Mouse (Mus musculus) monocyte, adult 5-6 weeks (primary cell): ENCODE results near the gene P2ry10. TPM values are rescaled to one million over a fixed set of nuclear protein-coding genes. Genes with fewer than 3 reads are reported as not detected.
A peak's percentile ranks its signal among the peaks of the same experiment; 100 is the strongest.
"Not testable (repeated sequence)": the region's sequence is repeated elsewhere in the genome, so short reads cannot be mapped to it uniquely, and the experiment has no call there.

Source experiments
- ATAC-seq: fragments of 153-309, 156-312 bp; replicated peaks from 2 replicates; pipeline ENCODE4 v1.8.0; 2017; ENCODE audit warnings: mild to moderate bottlenecking; ENCODE audit not compliant: low TSS enrichment, insufficient number of reproducible peaks, severe bottlenecking, poor library complexity, low FRiP score
- total RNA-seq: library from RNA; stranded (forward); fragments of 200-1000, 200-491, 200-594 nt; gene quantifications from 3 replicates; pipeline ENCODE4 v1.2.3, GENCODE M21; 2017

The P2ry10 gene
- total RNA-seq: 165 to 239 TPM (median 196 TPM) in 3 replicates

DNA sequence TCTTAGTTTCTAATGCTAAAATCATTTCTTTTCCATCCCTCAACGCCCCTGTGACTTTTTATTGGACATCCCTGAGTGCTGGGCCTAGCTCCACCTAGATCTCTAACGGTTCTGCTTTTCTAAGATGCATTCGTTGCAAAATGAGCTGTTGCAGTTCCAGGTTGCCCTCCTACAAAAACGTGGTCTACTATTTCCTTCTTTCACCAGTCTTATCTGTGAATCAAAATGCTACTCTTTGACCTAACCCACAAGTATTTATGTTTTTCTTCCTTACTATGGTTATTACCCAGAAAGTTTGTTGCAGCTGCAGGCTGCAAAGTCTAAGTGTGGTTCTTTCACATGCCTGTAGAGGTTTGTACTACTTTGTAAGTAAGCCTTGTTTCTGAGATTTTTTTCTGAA, at the start of gene P2ry10:
P2ry10 (plus strand) TSS at position 316 of the 400 bp plus-strand sequence.
- ATAC-seq: peak; percentile 70

DNA sequence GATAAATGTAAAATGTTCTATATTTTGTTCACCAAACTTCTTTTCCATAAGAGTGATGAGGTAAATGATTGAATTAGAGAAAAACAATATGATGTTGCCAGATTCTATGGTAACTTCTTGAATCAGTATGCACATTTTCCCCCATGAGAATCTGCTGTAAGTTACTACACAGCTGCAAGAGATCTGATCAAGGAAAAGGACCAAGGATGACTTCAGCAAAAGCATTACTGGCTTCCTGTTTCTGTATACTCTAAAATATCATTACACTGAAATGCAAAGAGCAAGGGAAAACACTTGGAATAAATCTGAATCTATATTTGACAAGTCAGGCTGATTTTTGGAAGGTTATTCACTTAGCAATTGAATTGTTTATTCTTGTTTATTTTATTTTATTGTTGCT, 49.1 kb upstream of the P2ry10 start:
- ATAC-seq: no peak

DNA sequence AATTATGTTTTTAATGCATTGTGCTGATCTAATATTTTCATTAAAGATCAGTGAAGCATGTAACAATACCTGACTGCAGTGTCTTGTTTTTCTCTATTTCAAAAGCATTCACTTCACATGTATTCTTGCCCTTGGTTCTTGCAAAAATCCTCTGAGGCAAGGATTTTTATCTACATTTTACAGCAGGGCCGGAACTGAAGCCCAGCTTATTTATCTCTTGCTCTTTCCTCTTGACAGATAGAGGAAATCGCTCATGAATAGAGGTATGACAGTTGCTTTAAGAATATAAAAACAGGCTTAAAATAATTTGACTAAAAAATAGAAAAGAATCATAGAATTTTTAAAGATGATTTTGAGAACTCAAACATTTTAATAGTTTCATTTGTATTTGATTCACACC, 48.7 kb upstream of the P2ry10 start:
- no peak for ATAC-seq

DNA sequence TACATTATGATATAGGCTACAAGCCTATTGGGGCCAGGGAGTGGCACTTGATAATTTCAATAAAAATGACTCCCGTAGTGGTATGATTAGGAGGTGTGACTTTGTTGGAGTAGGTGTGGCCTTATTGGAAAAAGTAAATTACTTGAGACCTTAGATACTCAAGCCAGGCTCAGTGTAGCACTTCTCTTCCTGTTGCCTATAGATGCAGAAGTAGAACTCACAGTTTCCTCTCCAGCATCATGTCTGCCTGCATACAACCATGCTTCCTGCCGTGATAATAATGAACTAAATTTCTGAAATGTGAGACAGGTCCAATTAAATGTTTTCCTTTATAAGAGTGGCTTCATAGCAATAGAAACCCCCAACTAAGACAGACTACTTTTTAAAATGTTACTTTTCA, 45.9 kb upstream of the P2ry10 start:
- ATAC-seq: no peak

DNA sequence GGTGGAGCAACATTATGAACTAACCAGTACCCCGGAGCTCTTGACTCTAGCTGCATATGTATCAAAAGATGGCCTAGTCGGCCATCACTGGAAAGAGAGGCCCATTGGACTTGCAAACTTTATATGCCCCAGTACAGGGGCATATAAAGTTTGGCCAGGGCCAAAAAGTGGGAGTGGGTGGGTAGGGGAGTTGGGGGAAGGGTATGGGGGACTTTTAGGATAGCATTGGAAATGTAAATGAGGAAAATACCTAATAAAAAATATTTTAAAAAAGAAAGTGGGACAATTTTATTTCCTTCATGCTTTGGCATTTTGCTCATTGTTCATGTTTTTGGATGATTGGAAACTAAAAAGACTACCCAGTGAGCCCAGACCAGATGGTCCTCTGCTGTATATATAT, 4.9 kb upstream of the P2ry10 start:
- ATAC-seq: not testable (repeated sequence)

DNA sequence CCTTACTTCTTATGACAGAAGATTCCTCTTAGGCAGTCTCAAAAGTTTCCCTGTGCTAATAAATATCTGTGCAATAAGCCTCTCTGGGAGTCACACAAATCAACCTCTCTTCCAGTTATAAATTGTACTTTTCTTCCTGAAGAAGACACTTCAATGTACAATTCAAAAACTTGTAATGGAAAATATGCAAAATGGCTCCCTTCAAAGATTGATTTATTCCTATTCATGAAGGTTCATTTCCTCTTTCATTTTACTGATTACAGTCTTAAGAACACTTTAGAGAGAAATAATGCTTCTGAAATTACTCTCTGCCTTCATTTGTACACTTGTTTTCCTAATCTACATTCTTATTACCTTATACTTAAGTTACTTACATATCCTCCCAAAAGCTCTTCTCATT, 4.0 kb upstream of the P2ry10 start:
- no peak for ATAC-seq

DNA sequence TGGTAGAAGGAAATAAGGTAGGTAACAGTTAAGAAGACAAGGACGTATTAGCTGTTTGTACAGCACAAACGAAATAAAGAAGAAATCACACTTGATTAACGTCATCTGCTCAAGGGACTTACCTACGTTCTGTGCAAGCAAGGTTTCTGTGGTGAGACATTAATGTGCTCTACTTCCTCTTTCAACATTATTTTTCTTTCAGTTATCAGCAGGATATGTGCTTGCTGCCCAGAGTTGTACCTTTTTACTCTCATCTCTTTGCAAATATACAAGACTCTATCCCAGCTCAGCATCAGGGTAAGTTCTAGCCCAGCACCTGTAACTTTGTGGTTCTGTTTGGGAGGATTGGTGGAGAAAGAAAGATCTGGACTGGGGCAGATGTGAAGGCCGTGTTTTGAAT, 839 bp downstream of the P2ry10 start:
- ATAC-seq: peak; percentile 89

DNA sequence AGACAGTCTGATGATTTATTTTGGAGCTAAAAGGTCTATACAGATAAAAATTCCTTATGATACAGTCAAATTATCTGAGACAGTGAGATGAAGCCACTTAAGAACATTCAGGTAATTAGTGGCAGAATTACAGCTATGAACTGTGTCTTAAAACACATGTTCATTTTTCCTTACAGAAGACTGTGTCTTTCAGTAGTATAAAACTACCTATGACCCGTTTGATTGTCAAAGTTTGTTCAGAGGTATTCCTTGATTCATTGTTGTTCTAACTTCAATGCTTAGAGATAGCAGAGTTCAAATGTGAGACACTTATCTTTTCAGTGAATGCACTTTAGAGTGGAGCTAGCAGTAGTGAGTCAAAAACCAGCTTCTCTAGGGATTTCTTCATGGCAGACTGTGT, 1.6 kb downstream of the P2ry10 start:
- no peak for ATAC-seq

DNA sequence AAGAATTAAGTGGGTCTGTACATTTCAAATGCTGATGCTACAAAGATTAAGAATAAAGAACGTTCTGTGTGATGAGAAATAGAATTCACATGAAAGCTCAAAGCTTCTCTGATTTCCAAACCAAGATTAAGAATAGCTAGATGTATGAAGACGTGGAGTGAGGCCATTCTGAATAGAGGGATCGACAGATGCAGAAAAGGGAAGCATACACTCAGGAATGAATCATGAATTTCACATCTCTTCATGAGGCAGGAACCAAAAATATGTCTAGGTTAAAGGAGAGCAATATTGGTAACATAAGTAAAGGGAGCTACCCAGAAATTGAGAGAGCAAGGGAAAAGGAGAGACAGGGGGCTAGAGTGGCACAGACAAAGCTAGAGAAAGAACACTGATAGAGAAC, 7.3 kb downstream of the P2ry10 start:
- no peak for ATAC-seq

DNA sequence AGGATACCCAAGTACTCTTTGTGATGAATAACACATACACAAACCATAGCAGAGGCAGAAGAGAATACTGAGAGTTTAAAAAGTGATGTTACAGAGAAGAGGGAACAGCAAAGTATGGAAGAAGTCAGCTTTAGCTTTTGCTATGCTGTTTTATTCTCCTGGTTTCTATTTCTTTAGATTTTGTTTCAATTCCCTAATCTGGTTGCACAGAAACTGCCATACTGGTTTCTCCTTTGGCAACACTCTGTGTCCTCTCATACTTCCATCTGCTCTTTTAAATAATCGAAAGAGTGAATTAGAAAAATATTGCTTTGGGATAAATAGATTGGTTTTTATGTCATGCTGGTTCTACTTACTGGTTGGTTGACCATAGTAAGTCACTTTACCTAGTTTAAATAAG, 28.0 kb downstream of the P2ry10 start:
- ATAC-seq: no peak

DNA sequence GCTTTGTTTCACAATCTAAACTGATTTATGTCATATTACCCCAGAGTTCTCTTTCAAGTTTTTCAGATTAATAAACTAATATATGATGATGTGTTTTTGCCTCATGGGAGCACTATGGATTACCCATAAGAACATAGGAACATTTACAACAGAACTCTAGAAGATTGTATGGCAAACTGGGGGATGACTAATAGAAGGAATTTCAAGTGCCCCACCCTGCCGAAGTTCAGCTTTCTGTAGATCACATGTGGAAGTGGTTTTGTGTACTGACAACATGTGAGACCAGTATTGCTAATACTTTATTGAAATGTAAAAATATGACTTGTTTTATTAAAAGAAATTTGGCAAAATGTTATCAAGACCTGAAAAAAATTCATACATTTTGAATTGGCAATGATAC, 28.7 kb downstream of the P2ry10 start:
- no peak for ATAC-seq

DNA sequence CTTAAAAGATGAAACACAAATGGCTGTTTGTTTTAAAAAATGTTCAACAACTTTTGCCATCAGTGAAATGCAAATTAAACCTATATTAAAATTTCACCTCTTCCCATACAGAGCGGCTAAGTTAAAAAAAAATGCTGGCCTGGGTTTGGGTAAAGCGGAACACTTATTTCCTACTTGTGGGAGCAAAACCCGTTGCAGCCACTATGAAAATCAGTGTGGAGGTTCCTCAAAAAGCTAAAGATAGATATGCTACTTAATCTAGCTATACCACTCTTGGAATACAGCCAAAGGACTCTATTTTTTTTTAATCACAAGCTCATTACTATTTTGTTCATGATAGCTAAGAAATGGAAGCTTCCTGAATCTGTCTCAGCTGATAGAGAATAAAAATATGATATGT, 54.9 kb downstream of the P2ry10 start:
- 0 out of 2 replicates have a peak, but pooled peaks have one; percentile 50 for ATAC-seq

DNA sequence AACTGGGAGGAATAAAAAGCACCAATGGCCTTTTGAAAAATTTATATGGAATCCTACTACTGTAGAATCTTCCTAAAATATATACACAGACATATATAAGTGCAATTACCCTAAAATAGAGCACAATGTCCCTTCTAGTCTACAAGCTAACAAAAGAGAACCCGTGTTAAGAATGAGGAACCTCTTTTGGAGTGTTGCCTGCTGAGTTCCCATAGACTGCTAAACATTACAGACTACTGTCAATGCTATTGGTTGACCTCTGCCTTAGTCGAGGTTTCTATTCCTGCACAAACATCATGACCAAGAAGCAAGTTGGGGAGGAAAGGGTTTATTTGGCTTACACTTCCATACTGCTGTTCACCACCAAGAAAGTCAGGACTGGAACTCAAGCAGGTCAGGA, 55.6 kb downstream of the P2ry10 start:
- ATAC-seq: peak; percentile 90

DNA sequence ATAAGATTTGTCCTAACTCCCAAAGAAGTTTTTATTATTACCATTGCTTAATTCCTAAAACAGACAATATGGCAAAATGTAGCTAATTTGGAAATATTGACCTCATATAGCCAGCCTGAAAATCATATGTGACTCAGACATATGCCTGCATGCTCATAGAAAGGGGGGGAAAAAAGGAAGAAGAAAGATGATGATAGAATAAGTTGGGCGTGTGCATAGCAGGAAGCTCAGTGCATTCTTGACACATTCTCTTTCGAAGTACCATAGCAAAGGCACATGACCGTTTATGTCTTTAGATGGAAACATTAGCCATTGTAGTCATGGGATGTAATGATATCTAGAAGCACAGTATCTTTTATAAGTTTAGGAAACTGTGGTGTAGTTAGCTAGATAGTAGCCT, 60.4 kb downstream of the P2ry10 start, which contains the start of gene P2ry10b:
P2ry10b (plus strand) TSS at position 247 of the 400 bp plus-strand sequence.
- ATAC-seq: peak; percentile 73

DNA sequence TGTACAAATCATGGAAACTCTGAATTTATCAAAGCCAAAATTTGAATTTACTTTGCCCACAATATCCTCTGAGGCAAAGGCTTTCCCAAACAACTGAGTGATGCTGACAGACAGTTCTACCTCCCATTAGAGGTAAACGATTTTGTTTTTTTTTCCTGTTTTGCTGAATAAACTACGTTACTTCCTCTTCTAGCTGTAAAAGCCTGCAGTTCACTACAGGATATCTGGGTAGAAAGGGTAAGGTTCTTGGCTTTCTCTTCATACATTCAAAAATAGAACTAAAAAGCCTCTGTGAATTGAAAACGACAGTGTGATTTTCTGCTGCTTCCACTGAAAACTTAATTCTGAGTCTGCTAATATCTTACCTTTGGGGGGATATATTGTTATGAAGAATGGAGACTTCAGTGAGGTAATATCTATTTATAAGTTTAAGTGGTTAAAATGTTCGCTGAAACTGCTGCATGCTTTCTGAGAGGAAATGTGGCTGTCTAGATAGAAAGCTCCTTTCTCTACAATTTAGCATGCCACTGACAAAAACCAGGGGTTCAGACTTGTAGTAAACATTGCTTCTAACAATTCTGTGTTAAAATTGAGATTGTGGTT, 61.2 kb downstream of the P2ry10 start:
- ATAC-seq: no peak

DNA sequence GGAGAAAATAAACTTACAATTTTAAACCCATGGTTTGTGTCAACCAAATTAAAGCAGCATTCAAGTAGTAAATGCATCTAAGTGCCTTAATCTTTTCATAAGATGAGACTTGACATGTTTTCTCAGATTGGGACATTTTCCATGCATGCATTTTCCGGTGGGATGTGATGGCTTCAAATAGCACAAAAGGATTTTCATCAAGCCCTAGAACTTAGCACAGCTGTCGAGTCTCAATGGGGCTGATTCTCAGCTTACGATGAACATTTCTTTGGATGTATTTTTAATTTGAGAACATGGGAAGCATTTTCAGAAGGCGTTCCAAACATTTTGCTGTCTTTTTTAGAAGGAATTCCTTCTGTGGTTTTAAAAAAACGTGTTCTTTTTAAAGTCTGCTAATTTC, 61.7 kb downstream of the P2ry10 start:
- no peak for ATAC-seq

DNA sequence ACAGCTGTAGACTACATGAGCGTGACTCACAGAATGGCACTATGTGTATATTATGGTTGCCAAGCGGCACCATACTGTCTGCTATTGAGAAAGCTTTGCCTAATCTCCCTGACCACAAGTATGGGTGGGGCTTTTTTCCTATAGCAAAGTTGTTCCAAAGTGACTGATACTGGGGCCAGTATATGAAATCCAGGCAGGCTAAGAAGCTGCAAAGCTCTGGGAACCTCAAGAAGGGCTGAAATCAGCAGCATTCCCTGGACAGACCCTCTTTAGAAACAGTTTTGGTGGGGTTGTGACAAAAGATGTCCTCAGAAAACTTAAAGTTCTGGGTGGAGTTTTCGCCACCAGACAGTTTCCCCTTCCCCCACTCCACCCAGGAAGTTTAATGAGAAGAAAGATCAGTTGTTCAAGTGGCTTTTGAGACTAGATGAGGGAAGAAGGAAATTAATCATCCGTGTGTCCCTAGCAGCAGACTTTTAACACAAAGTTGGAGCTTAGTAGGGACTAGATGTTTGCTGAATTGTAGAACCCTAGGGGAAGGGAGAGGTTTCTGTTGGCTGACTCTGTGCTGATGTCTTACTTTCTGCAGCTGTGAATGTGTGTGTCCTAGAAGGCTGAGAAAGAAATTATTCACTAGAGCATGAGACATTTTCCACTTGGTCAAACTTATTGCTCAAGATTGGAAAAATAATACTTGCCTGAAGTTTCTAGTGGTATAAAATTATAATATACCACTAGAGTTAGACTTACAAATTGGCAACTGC, 62.6 kb downstream of the P2ry10 start:
- peak; percentile 91 for ATAC-seq
